Mouse (Mus musculus): Measurements from ENCODE around the gene Slc16a9.

DNA sequence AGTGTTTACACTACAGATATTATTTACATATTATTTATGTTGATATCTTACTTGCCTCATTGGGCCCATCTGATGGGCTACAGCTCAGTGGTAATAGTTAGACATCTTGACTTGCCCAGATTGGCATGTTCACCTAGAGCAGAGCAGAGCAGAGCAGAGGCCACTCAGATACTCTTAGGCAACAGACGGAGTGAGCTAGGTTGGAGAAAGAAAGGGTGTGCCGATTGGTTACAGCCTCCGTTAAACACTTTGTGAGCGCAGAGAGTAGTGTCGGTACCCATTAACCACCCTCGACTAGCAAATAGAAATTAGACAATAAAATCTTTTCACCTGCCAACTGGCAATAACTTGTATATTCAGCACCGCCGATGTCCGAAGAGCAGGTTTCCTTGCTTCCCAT, 1.2 kb downstream of the Slc16a9 start:
- no peak for TF ChIP-seq POLR2A (IDR thresholded peaks at IDR 0.05; ENCODE audit: borderline replicate concordance, insufficient read depth, low read length)
- TF ChIP-seq CTCF (IDR thresholded peaks at IDR 0.05; ENCODE audit: borderline replicate concordance, insufficient read depth, low read depth, low read length), result no peak
